Mouse (Mus musculus): Measurements from ENCODE around the gene Matk. TPM values are rescaled to one million over a fixed set of nuclear protein-coding genes. Genes with fewer than 3 reads are reported as not detected.
A peak's percentile ranks its signal among the peaks of the same experiment; 100 is the strongest.

Matk gene
- total and polyA plus RNA-seq, 3 experiments: 0.05 TPM; not detected in 2

GRCm38 (mm10) chr10:81254886-81255285, 2.2 kb downstream of the Matk start:
- H3K4me3 ChIP-seq (ENCODE audit: low read depth, low read length): no peak overlapping the region
- DNase-seq (ENCODE audit: low spot score) (no peak), ATAC-seq (ENCODE audit: extremely low read depth, insufficient number of reproducible peaks, low FRiP score, poor library complexity, severe bottlenecking) (no peak)
- no peaks in the 10 kb centered on the region for H3K9me3 ChIP-seq (replicated peaks)
- TF ChIP-seq TAL1 (conservative IDR thresholded peaks at IDR 0.05; ENCODE audit: low read depth, low read length) (no peak), GATA1 (IDR thresholded peaks at IDR 0.05; ENCODE audit: borderline replicate concordance, low read length) (no peak)
- H3K27me3 ChIP-seq (ENCODE audit: insufficient read depth, low read length): peaks cover 77% of the 10 kb centered on the region
- peaks cover 6% of the 10 kb centered on the region for H3K4me1 ChIP-seq (ENCODE audit: insufficient read depth, low read depth, low read length)
- H3K36me3 ChIP-seq (replicated peaks): no peaks in the 10 kb centered on the region

- H3K36me3 ChIP-seq (replicated peaks): peaks cover 20% of the 10 kb centered on the region
- no peak overlapping the region for H3K4me3 ChIP-seq (ENCODE audit: low read depth, low read length)
- no peak for ATAC-seq (ENCODE audit: extremely low read depth, insufficient number of reproducible peaks, low FRiP score, poor library complexity, severe bottlenecking)
- DNase-seq (ENCODE audit: low spot score): no peak
- H3K4me1 ChIP-seq (ENCODE audit: insufficient read depth, low read depth, low read length): peaks cover 3% of the 10 kb centered on the region; the same call in 1 of the 2 replicates
- no peak for TF ChIP-seq GATA1 (IDR thresholded peaks at IDR 0.05; ENCODE audit: borderline replicate concordance, low read length)
- TF ChIP-seq TAL1 (conservative IDR thresholded peaks at IDR 0.05; ENCODE audit: low read depth, low read length): no peak
- no peak for TF ChIP-seq GATA2 (IDR thresholded peaks at IDR 0.05; ENCODE audit: borderline replicate concordance, low read depth, low read length)
- no peak for TF ChIP-seq POLR2AphosphoS5 (IDR thresholded peaks at IDR 0.05; ENCODE audit: insufficient replicate concordance, low read depth, low read length)
- H3K27me3 ChIP-seq (ENCODE audit: insufficient read depth, low read length): peaks cover 58% of the 10 kb centered on the region
- H3K9me3 ChIP-seq (replicated peaks): peaks cover 5% of the 10 kb centered on the region
Measured at GRCm38 (mm10) chr10:81257158-81258039, 4.7 kb downstream of the Matk start.

- H3K4me3 ChIP-seq (ENCODE audit: low read depth, low read length): no peak overlapping the region
- H3K27me3 ChIP-seq (ENCODE audit: insufficient read depth, low read length): peaks cover 41% of the 10 kb centered on the region
- ATAC-seq (ENCODE audit: extremely low read depth, insufficient number of reproducible peaks, low FRiP score, poor library complexity, severe bottlenecking): no peak
- no peak for DNase-seq (ENCODE audit: low spot score)
- peaks cover 5% of the 10 kb centered on the region for H3K9me3 ChIP-seq (replicated peaks)
- TF ChIP-seq POLR2AphosphoS5 (IDR thresholded peaks at IDR 0.05; ENCODE audit: insufficient replicate concordance, low read depth, low read length) (no peak), GATA1 (IDR thresholded peaks at IDR 0.05; ENCODE audit: borderline replicate concordance, low read length) (no peak), CTCF (IDR thresholded peaks at IDR 0.05; ENCODE audit: low read depth, low read length) (no peak), TAL1 (conservative IDR thresholded peaks at IDR 0.05; ENCODE audit: low read depth, low read length) (no peak), GATA2 (IDR thresholded peaks at IDR 0.05; ENCODE audit: borderline replicate concordance, low read depth, low read length) (no peak)
- peaks cover 13% of the 10 kb centered on the region for H3K4me1 ChIP-seq (ENCODE audit: insufficient read depth, low read depth, low read length)
- H3K36me3 ChIP-seq (replicated peaks): peaks cover 40% of the 10 kb centered on the region
Measured at GRCm38 (mm10) chr10:81259225-81259884, 6.6 kb downstream of the Matk start.

GRCm38 (mm10) chr10:81261025-81261424, 8.3 kb downstream of the Matk start:
- peaks cover 33% of the 10 kb centered on the region for H3K27me3 ChIP-seq (ENCODE audit: insufficient read depth, low read length)
- peaks cover 55% of the 10 kb centered on the region for H3K36me3 ChIP-seq (replicated peaks)
- ATAC-seq (ENCODE audit: extremely low read depth, insufficient number of reproducible peaks, low FRiP score, poor library complexity, severe bottlenecking): no peak
- TF ChIP-seq GATA2 (IDR thresholded peaks at IDR 0.05; ENCODE audit: borderline replicate concordance, low read depth, low read length): no peak
- TF ChIP-seq TAL1 (conservative IDR thresholded peaks at IDR 0.05; ENCODE audit: low read depth, low read length): no peak
- no peak for TF ChIP-seq POLR2AphosphoS5 (IDR thresholded peaks at IDR 0.05; ENCODE audit: insufficient replicate concordance, low read depth, low read length)
- no peak for TF ChIP-seq CTCF (IDR thresholded peaks at IDR 0.05; ENCODE audit: low read depth, low read length)
- TF ChIP-seq GATA1 (IDR thresholded peaks at IDR 0.05; ENCODE audit: borderline replicate concordance, low read length): no peak
- no peak for DNase-seq (ENCODE audit: low spot score)
- no peak overlapping the region for H3K4me3 ChIP-seq (ENCODE audit: low read depth, low read length)
- H3K9me3 ChIP-seq (replicated peaks): peaks cover 5% of the 10 kb centered on the region
- H3K4me1 ChIP-seq (ENCODE audit: insufficient read depth, low read depth, low read length): peaks cover 29% of the 10 kb centered on the region

GRCm38 (mm10) chr10:81265540-81265939, 12.8 kb downstream of the Matk start:
- H3K27me3 ChIP-seq (ENCODE audit: insufficient read depth, low read length): no peaks in the 10 kb centered on the region; the same call in 1 of the 2 replicates
- TF ChIP-seq TAL1 (conservative IDR thresholded peaks at IDR 0.05; ENCODE audit: low read depth, low read length) (no peak), GATA1 (IDR thresholded peaks at IDR 0.05; ENCODE audit: borderline replicate concordance, low read length) (no peak), CTCF (IDR thresholded peaks at IDR 0.05; ENCODE audit: low read depth, low read length) (no peak), GATA2 (IDR thresholded peaks at IDR 0.05; ENCODE audit: borderline replicate concordance, low read depth, low read length) (no peak), POLR2AphosphoS5 (IDR thresholded peaks at IDR 0.05; ENCODE audit: insufficient replicate concordance, low read depth, low read length) (no peak)
- ATAC-seq (ENCODE audit: extremely low read depth, insufficient number of reproducible peaks, low FRiP score, poor library complexity, severe bottlenecking) (no peak), DNase-seq (ENCODE audit: low spot score) (no peak)
- H3K4me3 ChIP-seq (ENCODE audit: low read depth, low read length): peak overlapping the region; percentile 72
- H3K4me1 ChIP-seq (ENCODE audit: insufficient read depth, low read depth, low read length): peaks cover 55% of the 10 kb centered on the region
- H3K9me3 ChIP-seq (replicated peaks): peaks cover 4% of the 10 kb centered on the region
- H3K36me3 ChIP-seq (replicated peaks): peaks cover 69% of the 10 kb centered on the region
